Mouse (Mus musculus) skeletal muscle tissue, adult 2 months (tissue): ENCODE data around the gene Rbfox2.
A peak's percentile ranks its signal among the peaks of the same experiment; 100 is the strongest.

Source experiments
- DNase-seq: peaks from one replicate; pipeline ENCODE4 v3.0.0-alpha.2; 2012; ENCODE audit warnings: low read depth, low spot score

The Rbfox2 gene

GRCm38 (mm10) chr15:77196827-77197226 is 110.0 kb downstream of the Rbfox2 start:
- DNase-seq = peak; percentile 89

- no peak for DNase-seq
These were observed 110.8 kb downstream of the Rbfox2 start for GRCm38 (mm10) chr15:77196001-77196400.

- peak; percentile 26 for DNase-seq
These were observed 114.5 kb downstream of the Rbfox2 start for GRCm38 (mm10) chr15:77192154-77192935.

GRCm38 (mm10) chr15:77186096-77186495 is 120.7 kb downstream of the Rbfox2 start:
- no peak for DNase-seq

- no peak for DNase-seq
These were observed 121.2 kb downstream of the Rbfox2 start for GRCm38 (mm10) chr15:77185614-77186013.

GRCm38 (mm10) chr15:77182800-77183199 is 124.0 kb downstream of the Rbfox2 start:
- no peak for DNase-seq

GRCm38 (mm10) chr15:77174018-77174417 is 132.8 kb downstream of the Rbfox2 start:
- no peak for DNase-seq

GRCm38 (mm10) chr15:77172414-77172813 is 134.4 kb downstream of the Rbfox2 start:
- DNase-seq = no peak

- DNase-seq = no peak
These were observed 138.0 kb downstream of the Rbfox2 start for GRCm38 (mm10) chr15:77168781-77169180.

GRCm38 (mm10) chr15:77166225-77166732 is 140.5 kb downstream of the Rbfox2 start:
- DNase-seq = no peak

GRCm38 (mm10) chr15:77163336-77163735 is 143.5 kb downstream of the Rbfox2 start:
- peak; percentile 76 for DNase-seq

GRCm38 (mm10) chr15:77162931-77163330 is 143.9 kb downstream of the Rbfox2 start:
- peak; percentile 90 for DNase-seq

- no peak for DNase-seq
These were observed 145.4 kb downstream of the Rbfox2 start for GRCm38 (mm10) chr15:77161382-77161781.

GRCm38 (mm10) chr15:77160848-77161247 is 146.0 kb downstream of the Rbfox2 start:
- DNase-seq = no peak

GRCm38 (mm10) chr15:77156525-77156924 is 150.3 kb downstream of the Rbfox2 start:
- DNase-seq = peak; percentile 78

GRCm38 (mm10) chr15:77154248-77154785 is 152.5 kb downstream of the Rbfox2 start:
- no peak for DNase-seq

- peak; percentile 77 for DNase-seq
These were observed 153.2 kb downstream of the Rbfox2 start for GRCm38 (mm10) chr15:77153625-77154024.

GRCm38 (mm10) chr15:77153088-77153546 is 153.7 kb downstream of the Rbfox2 start:
- DNase-seq = no peak

- no peak for DNase-seq
These were observed 154.3 kb downstream of the Rbfox2 start for GRCm38 (mm10) chr15:77152336-77153087.

GRCm38 (mm10) chr15:77151816-77152215 is 155.0 kb downstream of the Rbfox2 start:
- no peak for DNase-seq

- DNase-seq = no peak
These were observed 155.6 kb downstream of the Rbfox2 start for GRCm38 (mm10) chr15:77151178-77151577.

- DNase-seq = peak; percentile 68
These were observed 156.4 kb downstream of the Rbfox2 start for GRCm38 (mm10) chr15:77150424-77150841.
